Mouse (Mus musculus) layer of hippocampus, postnatal 10 days (tissue): Measurements from ENCODE around the gene Snx32. TPM values are rescaled to one million over a fixed set of nuclear protein-coding genes. Genes with fewer than 3 reads are reported as not detected.

ENCODE experiments used
- DNase-seq, 2 experiments: peaks; one replicate each; pipeline ENCODE4 v3.0.0; 2021; ENCODE audit warnings: low spot score in 2 of 2
- long read RNA-seq: library from polyadenylated mRNA; stranded (forward); transcript quantifications from one replicate; pipeline ENCODE4 v2.0.0, GENCODE M21; 2023
- total RNA-seq, 2 experiments: library from RNA; stranded (reverse); gene quantifications; 2 replicates each; pipeline ENCODE4 v1.2.3; 2021

Gene Snx32
- 10 to 100 TPM; 63.1 to 66.2 TPM for total RNA-seq
- long read RNA-seq, transcript Snx32-201 (13 exons, 1,703 nt): major isoform, 32 of 119 reads
- long read RNA-seq, partial matches to known transcripts: 5 of 119 reads
- long read RNA-seq, other reads (novel, unspliced or antisense): 82 of 119 reads

DNA sequence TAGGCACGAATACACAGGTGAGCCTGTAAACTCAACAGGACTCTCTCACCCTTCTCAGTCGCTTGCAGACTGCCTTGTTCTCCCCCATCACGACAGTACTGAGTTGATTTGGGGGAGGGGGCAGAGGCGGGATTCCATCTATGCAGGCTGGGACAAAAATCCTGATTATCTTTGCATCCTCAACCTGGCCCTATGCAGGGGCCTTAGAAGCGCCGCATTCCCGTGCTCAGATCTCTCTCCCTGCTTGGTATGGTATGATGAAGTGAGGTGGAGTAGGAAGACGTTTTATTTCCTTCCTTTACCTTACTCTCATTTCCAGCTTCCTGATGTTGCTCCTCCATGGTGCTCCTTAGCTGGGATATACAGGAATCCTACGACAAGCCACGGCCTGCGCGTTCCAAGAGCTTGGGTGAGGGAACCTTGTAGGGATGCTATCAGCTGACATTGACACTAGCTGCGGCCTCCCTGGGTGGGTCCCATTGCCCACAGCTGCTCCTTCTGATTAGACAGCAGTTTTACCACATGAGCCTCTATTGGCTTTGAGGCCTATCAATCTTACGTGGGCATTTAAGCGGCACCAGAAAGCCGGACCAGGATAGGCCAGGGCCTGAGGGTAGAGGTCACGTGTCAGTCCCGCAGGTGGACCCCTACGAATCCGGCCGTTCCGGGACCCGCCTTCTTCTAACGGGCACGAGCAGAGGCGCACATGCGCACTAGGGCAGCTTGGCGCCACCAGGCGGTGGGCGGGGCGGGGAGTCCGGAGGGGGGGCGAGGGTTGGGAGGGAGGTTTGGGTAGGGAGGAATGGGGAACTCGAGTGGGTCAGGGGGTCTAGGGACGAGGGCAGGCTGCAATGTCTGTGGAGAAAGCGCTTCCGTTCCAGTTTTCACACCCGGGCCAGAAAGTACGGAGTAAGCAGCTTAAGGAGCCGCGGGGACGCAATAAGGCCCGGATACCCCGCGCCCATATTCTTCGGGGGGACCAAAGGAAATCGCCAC is at the start of gene Snx32:
Snx32 (minus strand) TSS at position 508 of the 996 bp plus-strand sequence.
- DNase-seq: peak; percentile 95 to 97

GRCm38 (mm10) chr19:5559631-5560456 is 49.5 kb upstream of the Snx32 start:
- no peak for DNase-seq

GRCm38 (mm10) chr19:5559229-5559628 is 48.9 kb upstream of the Snx32 start:
- DNase-seq: no peak

GRCm38 (mm10) chr19:5558770-5559169 is 48.4 kb upstream of the Snx32 start:
- no peak for DNase-seq

GRCm38 (mm10) chr19:5558169-5558568 is 47.8 kb upstream of the Snx32 start:
- DNase-seq: no peak

GRCm38 (mm10) chr19:5554212-5554611 is 43.9 kb upstream of the Snx32 start:
- DNase-seq: no peak

GRCm38 (mm10) chr19:5553802-5554201 is 43.5 kb upstream of the Snx32 start:
- no peak for DNase-seq

DNA sequence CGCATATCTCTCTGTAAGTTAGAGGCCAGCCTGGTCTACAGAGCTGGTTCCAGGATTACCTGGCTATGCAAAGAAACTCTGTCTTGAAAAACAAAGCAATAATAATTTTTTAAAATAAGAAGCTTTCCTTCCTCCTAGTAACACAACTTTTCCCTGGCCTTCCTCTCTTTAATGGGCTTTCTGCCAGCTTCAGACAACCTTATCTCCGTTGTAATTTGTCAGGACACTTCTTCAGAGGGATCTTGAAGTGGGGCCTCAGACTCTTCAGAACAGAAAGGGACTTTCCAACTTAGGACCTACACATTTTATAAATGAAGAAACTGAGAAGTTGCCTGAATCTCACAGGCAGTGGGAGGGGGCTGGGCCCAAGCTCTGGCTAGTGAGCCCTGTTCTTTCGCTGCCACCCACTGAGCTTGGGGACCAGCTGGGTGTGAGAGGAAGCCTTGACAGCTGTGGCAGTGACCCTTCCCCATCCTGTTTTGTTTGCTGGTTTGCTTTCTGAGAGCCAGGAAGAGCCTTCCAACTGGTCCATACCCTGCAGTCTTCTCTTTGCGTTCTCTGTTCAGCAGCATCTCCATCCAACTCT is 37.2 kb upstream of the Snx32 start:
- no peak for DNase-seq

- no peak for DNase-seq
These were observed 33.7 kb upstream of the Snx32 start for GRCm38 (mm10) chr19:5544031-5544430.

GRCm38 (mm10) chr19:5543362-5543761 is 33.0 kb upstream of the Snx32 start:
- no peak for DNase-seq

GRCm38 (mm10) chr19:5538786-5539185 is 28.4 kb upstream of the Snx32 start:
- no peak for DNase-seq

- no peak for DNase-seq
These were observed 22.2 kb upstream of the Snx32 start for GRCm38 (mm10) chr19:5532520-5532919.

GRCm38 (mm10) chr19:5530138-5530524 is 19.8 kb upstream of the Snx32 start:
- no peak for DNase-seq

DNA sequence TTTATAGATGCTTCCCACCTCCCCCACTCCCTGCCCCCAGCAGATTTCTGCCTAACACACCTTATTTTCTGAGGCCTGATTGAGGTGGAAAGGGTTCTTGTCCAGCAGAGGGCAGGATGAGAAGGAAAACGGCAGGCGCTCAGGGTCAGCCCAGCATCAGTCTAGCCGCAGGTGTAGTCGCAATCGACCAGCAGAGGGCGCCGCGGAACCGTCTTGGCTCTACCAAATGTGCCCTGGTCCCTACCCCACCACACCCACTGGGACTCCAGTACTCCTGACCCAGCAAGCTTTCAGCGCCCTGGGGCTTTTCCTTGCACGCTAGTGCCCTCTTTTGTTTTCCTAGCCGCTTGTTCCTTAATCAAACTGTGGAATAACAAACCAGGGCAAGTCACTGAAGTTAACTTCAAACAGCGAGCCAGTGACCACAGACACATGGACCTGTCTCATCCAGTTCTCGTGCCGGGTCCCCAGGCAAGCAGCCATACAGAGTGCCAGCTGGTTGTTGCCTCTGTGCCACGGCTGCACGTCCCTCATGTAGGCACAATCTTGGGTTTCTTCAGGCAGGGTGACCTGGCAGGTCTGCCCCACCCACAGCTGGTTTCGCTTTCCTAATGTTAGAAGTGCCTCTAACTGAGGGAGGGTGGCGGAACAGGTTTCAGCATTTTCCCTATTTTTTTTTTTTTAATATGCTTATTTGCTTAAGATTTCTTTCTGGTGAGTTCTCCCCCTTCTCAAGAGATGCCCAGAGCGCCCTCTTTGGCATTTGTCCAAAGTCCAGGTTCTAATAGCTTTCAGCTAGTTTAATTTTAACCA is 19.2 kb upstream of the Snx32 start:
- peak; percentile 96 for DNase-seq

DNA sequence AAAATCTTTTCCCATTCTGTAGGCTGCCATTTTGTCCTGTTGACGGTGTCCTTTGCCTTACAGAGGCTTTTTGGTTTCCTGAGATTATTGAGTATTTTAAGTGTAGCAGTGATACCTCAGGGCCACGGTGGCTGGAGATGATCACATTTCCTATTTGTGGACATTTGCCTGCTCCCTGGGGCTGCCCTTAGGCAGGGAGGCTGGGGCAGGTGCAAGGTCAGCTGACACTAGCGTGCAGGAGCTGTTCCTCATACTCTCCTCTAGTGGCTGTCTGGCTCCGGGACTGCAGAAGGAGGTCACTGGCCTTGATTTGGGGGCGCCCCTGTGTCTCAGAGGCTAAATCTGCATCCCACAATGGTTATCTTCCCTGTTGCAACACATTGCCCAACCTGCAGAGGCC is 14.9 kb upstream of the Snx32 start:
- no peak for DNase-seq

DNA sequence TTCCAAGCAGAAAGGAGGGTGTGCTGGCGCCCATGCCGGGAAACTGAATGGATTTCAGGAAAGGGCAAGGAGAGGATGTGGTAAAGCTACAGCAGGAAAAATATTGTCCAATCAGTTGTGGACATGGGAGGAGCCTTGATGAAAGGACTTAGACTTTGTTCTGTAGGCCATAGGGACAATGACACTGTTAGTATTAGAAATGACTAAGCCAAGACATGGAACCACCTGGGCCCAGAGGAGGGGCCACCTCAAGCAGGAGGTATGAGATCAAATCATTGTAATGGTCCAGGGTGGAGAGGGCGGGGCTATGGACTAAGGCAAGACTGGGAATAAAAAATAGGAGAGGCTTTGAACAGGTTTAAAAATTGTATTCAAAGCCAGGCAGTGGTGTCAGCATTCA is 8.4 kb upstream of the Snx32 start:
- DNase-seq: no peak

DNA sequence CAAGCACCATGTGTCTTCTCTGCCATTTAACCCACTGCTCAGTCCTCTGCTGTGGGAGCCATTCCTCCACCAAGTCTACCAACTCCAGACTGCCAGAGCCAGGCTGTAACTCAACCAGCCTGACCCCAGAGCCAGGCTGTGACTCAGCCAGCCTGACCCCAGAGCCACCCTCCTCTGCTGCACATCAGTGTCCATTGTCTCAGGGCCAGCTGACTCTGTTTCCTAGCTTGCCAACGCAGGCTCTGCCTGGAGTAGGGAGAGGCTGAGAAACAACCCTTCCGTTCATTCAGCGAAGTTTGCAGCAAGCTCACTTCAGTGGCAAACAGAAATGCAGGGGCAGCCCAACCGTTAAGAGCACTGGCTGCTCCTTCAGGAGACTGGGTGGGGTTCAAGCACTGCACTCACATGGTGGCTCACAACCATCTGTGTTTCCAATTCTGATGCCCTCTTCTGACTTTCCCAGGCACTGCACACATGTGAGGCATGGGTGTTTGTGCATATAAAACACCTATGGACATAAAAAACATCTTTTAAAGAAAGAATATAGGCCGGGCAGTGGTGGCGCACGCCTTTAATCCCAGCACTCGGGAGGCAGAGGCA is 6.7 kb upstream of the Snx32 start:
- no peak for DNase-seq

DNA sequence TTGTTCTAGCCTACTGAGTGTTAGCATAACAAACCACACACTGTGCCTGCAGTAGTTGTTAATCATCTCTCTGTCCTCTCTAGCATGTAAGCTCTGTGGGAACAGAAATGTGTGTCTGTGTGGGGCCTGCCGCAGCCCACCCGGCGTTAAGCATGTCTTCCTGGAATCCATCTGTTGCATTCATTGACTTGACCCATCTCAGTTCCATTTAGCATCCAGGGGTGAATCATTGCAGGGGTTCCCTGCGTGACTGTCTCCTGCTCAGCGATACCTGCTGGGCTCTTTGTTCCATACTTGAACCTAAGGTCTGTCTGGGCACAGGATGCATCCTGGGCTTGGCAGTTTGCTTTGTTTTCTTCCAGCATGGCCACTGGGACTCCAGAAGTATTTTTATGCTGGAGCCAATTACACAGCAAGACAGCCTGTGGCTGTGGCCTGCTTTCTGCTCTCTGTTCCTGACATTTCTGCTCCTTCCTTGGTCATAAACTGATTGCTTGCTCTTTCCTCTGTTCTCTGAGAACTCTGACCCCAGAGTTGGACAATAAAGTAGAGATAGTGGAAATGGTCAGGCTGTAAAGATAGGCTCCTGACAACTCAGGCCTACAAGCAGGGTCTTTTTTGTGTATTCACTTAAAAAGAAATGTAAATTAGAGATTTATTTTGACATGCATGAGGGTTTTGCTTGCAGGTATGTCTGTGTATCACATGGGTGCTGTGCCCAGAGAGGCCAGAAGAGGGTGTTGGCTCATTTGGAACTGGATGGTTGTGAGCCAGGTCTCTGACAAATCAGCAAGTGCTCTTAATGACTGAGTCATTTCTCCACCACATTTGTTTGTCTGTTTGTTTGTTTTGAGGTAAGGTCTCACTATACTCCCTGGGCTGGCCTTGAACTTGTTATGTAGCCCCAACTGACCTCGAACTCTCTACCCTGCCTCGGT is 5.8 kb upstream of the Snx32 start:
- no peak for DNase-seq

DNA sequence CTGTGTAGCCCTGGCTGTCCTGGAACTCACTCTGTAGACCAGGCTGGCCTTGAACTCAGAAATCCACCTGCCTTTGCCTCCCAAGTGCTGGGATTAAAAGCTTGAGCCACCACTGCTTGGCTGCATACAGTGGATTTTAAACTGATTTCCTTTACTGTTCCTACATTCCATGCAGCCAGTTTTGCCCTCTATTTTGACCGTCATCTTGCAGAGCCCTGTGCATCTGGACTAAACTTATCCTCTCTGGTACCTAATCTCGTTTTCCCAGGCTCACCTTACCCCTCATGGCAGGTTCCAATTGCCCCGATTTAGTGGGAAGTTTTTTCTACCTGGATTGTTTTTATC is 2.6 kb upstream of the Snx32 start:
- no peak for DNase-seq
